Mouse (Mus musculus) kidney, embryonic 16.5 days (tissue): Measurements from ENCODE around the gene Supt6. TPM values are rescaled to one million over a fixed set of nuclear protein-coding genes. Genes with fewer than 3 reads are reported as not detected.

Experiments used
- ATAC-seq: fragments of 200-750 bp; cut with Nextera tagmentation; 2 replicates; pipeline ENCODE4 v1.8.0; 2017; ENCODE audit warnings: moderate TSS enrichment; ENCODE audit not compliant: low FRiP score, low TSS enrichment
- H3K27ac ChIP-seq: fragments of 300-500 bp; sonication (generic); 2 replicates; pipeline ENCODE4 v1.5.1; 2014; ENCODE audit warnings: low read length
- H3K27me3 ChIP-seq: fragments of 300-500 bp; sonication (generic); 2 replicates; pipeline ENCODE4 v1.6.1; 2014; ENCODE audit warnings: low read length, control low read depth, mixed read lengths; ENCODE audit not compliant: insufficient read depth
- H3K36me3 ChIP-seq: fragments of 300-500 bp; sonication (generic); 2 replicates; pipeline ENCODE4 v1.6.1; 2014; ENCODE audit warnings: low read length, control low read depth, mixed read lengths; ENCODE audit not compliant: insufficient read depth
- H3K4me1 ChIP-seq: fragments of 300-500 bp; sonication (generic); 2 replicates; pipeline ENCODE4 v1.6.1; 2014; ENCODE audit warnings: low read length, control low read depth, mixed read lengths; ENCODE audit not compliant: insufficient read depth
- H3K4me2 ChIP-seq: fragments of 300-500 bp; sonication (generic); replicated peaks from 2 replicates; pipeline ENCODE4 v1.6.1; 2014; ENCODE audit warnings: low read depth, low read length
- H3K4me3 ChIP-seq: fragments of 300-500 bp; sonication (generic); 2 replicates; pipeline ENCODE4 v1.5.1; 2014; ENCODE audit warnings: mild to moderate bottlenecking, low read length
- H3K9ac ChIP-seq: fragments of 300-500 bp; sonication (generic); replicated peaks from 2 replicates; pipeline ENCODE4 v1.6.1; 2014; ENCODE audit warnings: low read length
- H3K9me3 ChIP-seq: fragments of 300-500 bp; sonication (generic); 2 replicates; pipeline ENCODE4 v1.6.1; 2016; ENCODE audit warnings: low read length, control low read depth
- WGBS: fragments of 180-500 bp; shearing (Covaris S2); extraction: QIAGEN DNeasy Blood & Tissue Kit; methylation state at CpG from one replicate; pipeline ENCODE4 v1.1.7; 2014; 5-methylcytosine and 5-hydroxymethylcytosine counted together
- microRNA-seq: library from miRNA; unstranded; fragments of <30 nt; microRNA quantifications from one replicate; pipeline ENCODE4, GENCODE M21; 2016
- polyA plus RNA-seq: library from polyadenylated mRNA; unstranded; fragments of >200 nt; fragmentation: Nextera tagmentation; extraction: Ambion mirVana; gene quantifications from 2 replicates; pipeline ENCODE4 v1.2.1, GENCODE M21; 2015

Supt6 gene
- polyA plus RNA-seq, 1 experiment from 2014 or later, result 31.5 TPM

DNA sequence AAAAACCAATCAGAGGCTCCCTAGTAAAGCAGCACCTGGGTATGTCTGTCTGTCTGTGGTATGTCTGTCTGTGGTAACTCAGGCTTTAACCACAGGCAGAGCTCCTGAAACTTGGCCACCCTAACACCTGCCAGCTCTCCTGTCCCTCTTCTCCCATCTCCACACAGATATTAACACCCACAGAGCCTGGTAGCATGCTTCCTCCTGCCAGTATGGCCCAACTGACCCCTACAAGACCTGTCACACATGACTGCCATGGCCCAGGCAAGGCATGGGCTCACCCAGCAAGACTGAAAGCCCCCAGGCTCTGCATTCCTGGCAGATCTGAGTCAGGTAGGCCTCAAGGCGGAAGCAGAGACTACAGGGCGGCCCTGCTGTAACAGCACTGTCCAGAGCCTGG lies 82.7 kb downstream of the Supt6 start:
- no peaks in the 10 kb centered on the region for H3K27me3 ChIP-seq
- 54% methylated on average over 2 of the region's 2 CpGs for WGBS
- H3K4me2 ChIP-seq, result peak overlapping the region; percentile 84
- no peaks in the 10 kb centered on the region for H3K9me3 ChIP-seq
- peak overlapping the region; percentile 99 for H3K9ac ChIP-seq
- peaks cover 43% of the 10 kb centered on the region for H3K4me1 ChIP-seq
- ATAC-seq, result no peak
- peak overlapping the region; percentile 97 for H3K27ac ChIP-seq
- H3K4me3 ChIP-seq, result peak overlapping the region; percentile 100
- peaks cover 36% of the 10 kb centered on the region for H3K36me3 ChIP-seq

DNA sequence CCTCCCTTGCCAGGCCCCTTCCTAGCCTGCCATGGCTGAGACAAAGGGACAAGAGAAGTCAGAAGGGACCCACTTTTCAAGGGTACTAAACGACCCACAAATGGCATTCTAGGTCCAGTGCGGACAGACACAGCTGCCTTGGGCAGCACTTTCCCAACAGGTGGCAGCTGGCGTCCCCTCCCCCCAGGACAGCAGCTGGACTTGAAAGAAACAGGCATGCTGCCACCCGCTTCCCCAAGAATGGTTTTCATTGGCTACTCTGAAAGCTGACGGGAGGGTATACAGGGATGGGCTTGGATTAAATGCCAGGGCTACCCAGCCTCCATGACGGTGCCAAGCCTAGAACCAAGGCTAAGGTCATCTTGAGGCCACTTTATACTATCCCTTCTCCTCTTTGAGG lies 83.3 kb downstream of the Supt6 start:
- peak overlapping the region; percentile 100 for H3K4me3 ChIP-seq
- peaks cover 42% of the 10 kb centered on the region for H3K36me3 ChIP-seq
- no peaks in the 10 kb centered on the region for H3K9me3 ChIP-seq
- H3K4me1 ChIP-seq, result peaks cover 43% of the 10 kb centered on the region
- H3K27ac ChIP-seq, result peak overlapping the region; percentile 97; the same call in 1 of the 2 replicates
- 30% methylated on average over 6 of the region's 6 CpGs for WGBS
- ATAC-seq, result no peak
- peak overlapping the region; percentile 99 for H3K9ac ChIP-seq
- no peaks in the 10 kb centered on the region for H3K27me3 ChIP-seq
- H3K4me2 ChIP-seq, result peak overlapping the region; percentile 84

DNA sequence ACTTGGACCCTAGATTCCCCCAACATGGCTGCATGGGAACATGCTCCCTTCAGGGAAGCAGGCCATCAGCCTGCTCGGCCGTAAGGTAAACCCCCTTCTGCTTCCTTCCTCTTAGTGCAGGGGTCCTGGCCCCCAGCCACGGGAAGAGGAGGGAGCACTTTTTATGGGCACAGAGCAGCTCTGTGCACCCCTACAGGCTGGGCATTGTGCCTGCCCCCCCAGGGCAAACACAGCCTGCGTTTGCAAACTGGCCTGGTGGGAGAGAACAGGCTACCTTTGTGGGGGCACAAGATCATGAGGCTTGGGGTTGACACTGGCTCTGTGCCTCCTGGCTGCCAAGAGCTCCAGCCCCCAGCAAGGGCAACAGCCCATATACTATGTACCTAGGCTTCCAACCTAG lies 83.8 kb downstream of the Supt6 start:
- no peaks in the 10 kb centered on the region for H3K9me3 ChIP-seq
- no peak for ATAC-seq
- H3K27me3 ChIP-seq, result no peaks in the 10 kb centered on the region
- peak overlapping the region; percentile 84; the same call in 1 of the 2 replicates for H3K4me2 ChIP-seq
- peak overlapping the region; percentile 100; the same call in 1 of the 2 replicates for H3K4me3 ChIP-seq
- WGBS, result 39% methylated on average over 4 of the region's 4 CpGs
- peaks cover 44% of the 10 kb centered on the region for H3K36me3 ChIP-seq
- H3K9ac ChIP-seq, result peak overlapping the region; percentile 99
- peak overlapping the region; percentile 97; the same call in 1 of the 2 replicates for H3K27ac ChIP-seq
- H3K4me1 ChIP-seq, result peaks cover 43% of the 10 kb centered on the region

DNA sequence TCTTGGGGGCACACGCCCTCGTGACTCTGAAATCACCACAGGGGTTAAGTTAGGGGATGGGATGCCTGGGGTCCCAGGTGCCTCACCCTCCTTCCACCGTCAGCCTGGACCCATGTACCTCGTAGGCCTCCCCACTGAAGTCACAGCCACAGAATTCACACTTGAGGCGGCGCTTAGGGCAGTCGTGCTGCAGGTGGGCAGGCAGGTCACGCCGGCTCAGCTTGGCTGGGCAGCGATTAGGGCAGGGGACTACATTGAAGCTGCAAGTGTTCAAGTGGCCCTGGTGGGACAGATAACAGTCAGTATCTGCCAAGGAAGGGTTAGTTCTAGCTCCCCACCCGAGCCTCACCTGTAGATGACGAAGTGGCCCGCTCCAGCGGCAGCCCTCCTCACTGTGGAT lies 84.6 kb downstream of the Supt6 start:
- no peak for ATAC-seq
- WGBS, result 92% methylated on average over 14 of the region's 14 CpGs
- Histone ChIP-seq H3K4me2 (no peak overlapping the region), H3K9me3 (no peaks in the 10 kb centered on the region), H3K9ac (no peak overlapping the region), H3K36me3 (peaks cover 45% of the 10 kb centered on the region), H3K27ac (no peak overlapping the region), H3K27me3 (no peaks in the 10 kb centered on the region), H3K4me3 (no peak overlapping the region), H3K4me1 (peaks cover 35% of the 10 kb centered on the region)

DNA sequence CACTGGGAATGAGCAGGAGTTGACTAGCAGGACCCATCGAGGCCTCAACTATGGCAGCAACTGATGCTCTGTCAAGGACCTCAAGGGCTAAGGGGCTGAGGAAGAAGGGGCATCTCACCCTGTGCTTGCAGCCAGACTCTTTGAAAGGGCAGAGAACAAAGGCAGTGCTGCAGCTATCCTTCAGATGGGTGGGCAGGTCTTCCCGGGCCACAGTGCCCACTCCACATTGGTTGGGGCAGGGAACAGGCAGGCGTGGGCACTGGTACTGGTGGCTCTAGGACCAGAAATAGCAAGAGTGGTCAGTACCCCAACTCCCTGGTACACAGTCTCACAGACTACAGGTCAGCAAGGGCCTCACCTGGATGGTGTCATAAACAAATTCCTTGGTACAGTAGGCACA lies 85.1 kb downstream of the Supt6 start:
- H3K27me3 ChIP-seq, result no peaks in the 10 kb centered on the region
- H3K27ac ChIP-seq, result no peak overlapping the region; the same call in 1 of the 2 replicates
- H3K4me2 ChIP-seq, result no peak overlapping the region
- no peak overlapping the region for H3K4me3 ChIP-seq
- peaks cover 48% of the 10 kb centered on the region for H3K36me3 ChIP-seq
- peaks cover 30% of the 10 kb centered on the region for H3K4me1 ChIP-seq
- ATAC-seq, result no peak
- no peak overlapping the region for H3K9ac ChIP-seq
- WGBS, result 80% methylated on average over 3 of the region's 3 CpGs
- no peaks in the 10 kb centered on the region for H3K9me3 ChIP-seq

DNA sequence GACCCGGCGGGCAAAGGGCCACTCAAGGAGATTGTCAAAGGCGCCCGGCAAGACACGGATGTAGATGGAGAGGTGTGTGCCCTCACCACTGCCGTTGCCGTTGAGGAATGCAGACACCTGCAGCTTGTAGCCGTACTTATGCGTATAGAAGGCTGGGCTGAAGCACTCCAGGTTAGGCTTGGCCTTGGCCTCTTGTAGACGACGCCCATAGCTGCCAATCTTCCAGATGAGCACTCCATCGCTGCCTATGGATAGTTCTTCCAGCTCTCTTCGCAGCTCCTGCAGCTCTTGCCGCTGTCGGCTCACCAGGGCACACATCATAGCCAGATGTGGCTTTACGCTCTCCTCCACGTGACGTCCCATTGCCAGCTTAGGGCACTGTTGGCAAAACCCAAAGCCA lies 85.6 kb downstream of the Supt6 start:
- H3K4me1 ChIP-seq, result peaks cover 29% of the 10 kb centered on the region
- ATAC-seq, result no peak

DNA sequence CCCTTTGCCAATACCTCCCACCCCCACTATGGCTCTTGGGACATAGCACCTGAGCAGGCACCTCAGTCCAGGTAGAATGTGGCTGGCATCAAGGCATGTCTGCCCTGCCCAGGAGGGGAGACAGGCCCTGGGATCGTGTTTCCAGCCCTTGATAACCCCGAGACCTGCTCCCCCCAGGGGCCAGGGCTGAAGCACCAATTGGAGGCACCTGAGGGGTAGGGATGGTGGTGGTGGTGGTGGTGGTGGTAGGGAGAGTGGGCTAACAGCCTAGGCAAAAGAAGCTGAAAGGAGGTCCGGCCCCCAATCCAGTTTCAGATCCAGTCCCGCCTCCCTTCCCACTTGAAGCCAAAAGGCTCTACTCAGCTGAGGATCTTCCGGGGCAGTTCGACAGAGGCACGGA lies 86.2 kb downstream of the Supt6 start:
- Histone ChIP-seq H3K27me3 (no peaks in the 10 kb centered on the region), H3K9ac (no peak overlapping the region), H3K36me3 (peaks cover 53% of the 10 kb centered on the region), H3K4me2 (no peak overlapping the region), H3K4me1 (peaks cover 29% of the 10 kb centered on the region), H3K4me3 (no peak overlapping the region), H3K9me3 (no peaks in the 10 kb centered on the region), H3K27ac (peak overlapping the region; percentile 48; the same call in 1 of the 2 replicates)
- ATAC-seq, result no peak; the same call in 1 of the 2 replicates
- 76% methylated on average over 7 of the region's 7 CpGs for WGBS

More for the DNA sequence above, 85.6 kb downstream of the Supt6 start:
- WGBS, result 87% methylated on average over 18 of the region's 18 CpGs
- no peak overlapping the region for H3K4me3 ChIP-seq
- peaks cover 50% of the 10 kb centered on the region for H3K36me3 ChIP-seq
- H3K27me3 ChIP-seq, result no peaks in the 10 kb centered on the region
- H3K27ac ChIP-seq, result no peak overlapping the region; the same call in 1 of the 2 replicates
- H3K4me2 ChIP-seq, result no peak overlapping the region
- H3K9ac ChIP-seq, result no peak overlapping the region
- H3K9me3 ChIP-seq, result no peaks in the 10 kb centered on the region

DNA sequence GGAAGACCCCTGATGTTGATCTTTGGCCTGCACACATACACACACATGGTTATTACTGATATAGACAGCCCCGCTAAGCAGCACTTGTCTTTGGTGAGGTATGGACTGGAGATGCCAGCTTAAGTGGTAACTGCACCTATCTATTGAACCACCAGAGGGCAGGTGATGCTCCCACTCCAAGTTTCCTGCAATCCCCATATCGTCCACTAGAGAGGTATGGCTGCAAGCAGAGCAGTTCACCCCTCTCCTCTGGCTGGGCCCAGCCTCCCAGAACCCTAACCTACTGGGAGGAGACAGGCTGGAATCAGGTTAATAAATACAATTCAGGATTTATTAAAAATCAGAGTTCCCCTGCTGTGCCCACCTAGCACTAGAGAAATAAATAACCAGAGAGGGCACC lies 86.7 kb downstream of the Supt6 start:
- H3K27ac ChIP-seq, result no peak overlapping the region
- peaks cover 29% of the 10 kb centered on the region for H3K4me1 ChIP-seq
- H3K9me3 ChIP-seq, result no peaks in the 10 kb centered on the region
- no peak overlapping the region for H3K4me2 ChIP-seq
- no peaks in the 10 kb centered on the region for H3K27me3 ChIP-seq
- peak; percentile 60 for ATAC-seq
- H3K4me3 ChIP-seq, result no peak overlapping the region
- H3K9ac ChIP-seq, result no peak overlapping the region
- WGBS, result 24% methylated on average over 2 of the region's 2 CpGs
- peaks cover 55% of the 10 kb centered on the region for H3K36me3 ChIP-seq

Small RNA genes within 50 kb of the gene (microRNA-seq; reads per million reads assigned to microRNA genes)
- not detected for gene Mir7653

Other genes with a start within 250 kb of the Supt6 start
- 17.0 and 17.1 TPM in 2 replicates for gene Dhrs13, start 213.7 kb downstream of the Supt6 start, polyA plus RNA-seq
- gene Flot2, start 208.1 kb downstream of the Supt6 start, polyA plus RNA-seq, result 57.4 and 61.1 TPM in 2 replicates
- gene Eral1, start 165.6 kb downstream of the Supt6 start, polyA plus RNA-seq, result 41.0 and 41.6 TPM in 2 replicates
- 14.8 and 19.3 TPM in 2 replicates for gene Fam222b, start 151.3 kb downstream of the Supt6 start, polyA plus RNA-seq
- 108 and 110 TPM in 2 replicates for gene Traf4, start 80.4 kb downstream of the Supt6 start, polyA plus RNA-seq
- gene Nek8, start 69.3 kb downstream of the Supt6 start, polyA plus RNA-seq, result 27.9 and 29.1 TPM in 2 replicates
- gene Tlcd1, start 69.3 kb downstream of the Supt6 start, polyA plus RNA-seq, result 35.1 and 36.1 TPM in 2 replicates
- gene Rpl23a, start 62.4 kb downstream of the Supt6 start, polyA plus RNA-seq, result 1,090 and 1,147 TPM in 2 replicates
- 128 and 130 TPM in 2 replicates for gene Rab34, start 57.6 kb downstream of the Supt6 start, polyA plus RNA-seq
- 4.5 and 4.8 TPM in 2 replicates for gene Proca1, start 52.6 kb downstream of the Supt6 start, polyA plus RNA-seq
- gene Sdf2, start 241 bp downstream of the Supt6 start, polyA plus RNA-seq, result 93.8 and 101 TPM in 2 replicates
- gene 2610507B11Rik, start 15.8 kb upstream of the Supt6 start, polyA plus RNA-seq, result 69.8 and 78.7 TPM in 2 replicates
- gene BC030499, start 44.9 kb upstream of the Supt6 start, polyA plus RNA-seq, result 0.30 and 0.33 TPM in 2 replicates
- 41.7 and 48.6 TPM in 2 replicates for gene Spag5, start 55.5 kb upstream of the Supt6 start, polyA plus RNA-seq
- 8.3 and 10.2 TPM in 2 replicates for gene Aldoc, start 77.0 kb upstream of the Supt6 start, polyA plus RNA-seq
- 97.0 and 100 TPM in 2 replicates for gene Pigs, start 82.4 kb upstream of the Supt6 start, polyA plus RNA-seq
- gene Unc119, start 97.5 kb upstream of the Supt6 start, polyA plus RNA-seq, result 39.4 and 42.3 TPM in 2 replicates
- 0.05 TPM in 1 of 2 replicates, not detected in the other for gene Foxn1, start 140.6 kb upstream of the Supt6 start, polyA plus RNA-seq
- 2.2 and 2.4 TPM in 2 replicates for gene Slc13a2, start 176.2 kb upstream of the Supt6 start, polyA plus RNA-seq
- gene Slc46a1, start 219.7 kb upstream of the Supt6 start, polyA plus RNA-seq, result 24.7 and 24.9 TPM in 2 replicates